Mouse (Mus musculus): ENCODE data around the gene Gal. TPM values are rescaled to one million over a fixed set of nuclear protein-coding genes. Genes with fewer than 3 reads are reported as not detected.

Gal gene
- polyA plus RNA-seq, 2 experiments from 2014 or later = 2.1 TPM; not detected in 1

Other genes starting within 250 kb of the Gal start
- gene Mrpl21, start 131.6 kb downstream of the Gal start, polyA plus RNA-seq (2017; shearing (Covaris generic)) = 100 to 1,000 TPM; 116 to 129 TPM
- gene Ighmbp2, start 131.5 kb downstream of the Gal start, polyA plus RNA-seq (2017; shearing (Covaris generic)) = 1 to 10 TPM; 3.3 to 4.9 TPM
- gene Cpt1a, start 92.2 kb downstream of the Gal start, polyA plus RNA-seq (2017; shearing (Covaris generic)) = 10 to 100 TPM; 18.3 to 18.4 TPM
- gene Tesmin, start 25.7 kb downstream of the Gal start, polyA plus RNA-seq (2017; shearing (Covaris generic)) = not detected
- 10 to 100 TPM; 63.1 to 63.2 TPM for gene Ppp6r3, start 161.2 kb upstream of the Gal start, polyA plus RNA-seq (2017; shearing (Covaris generic))

All from activated CD4-positive, CD25-positive, alpha-beta regulatory T cell, adult 4 months (primary cell).